9 mouse cellular contexts compared by ENCODE assay signal in the genomic region with DNA sequence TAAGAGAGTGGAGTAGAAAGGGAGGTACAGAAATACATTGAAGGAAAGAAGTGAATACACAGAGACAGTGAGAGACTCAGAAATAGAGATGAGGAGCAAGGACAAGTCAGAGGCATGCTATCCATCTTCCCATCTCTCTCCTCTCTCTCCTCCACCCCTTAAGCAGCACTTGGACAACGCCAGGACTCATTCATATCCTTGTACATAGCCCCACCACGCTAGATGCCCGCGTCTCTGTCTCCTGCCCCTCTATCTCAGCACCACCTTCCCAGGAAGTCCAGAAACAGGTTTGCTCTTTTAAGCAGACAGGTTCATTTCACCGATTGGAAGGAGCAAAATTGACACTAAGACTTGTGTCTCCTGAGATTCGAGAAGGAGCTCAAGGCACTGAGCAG. TPM values are rescaled to one million over a fixed set of nuclear protein-coding genes. Genes with fewer than 3 reads are reported as not detected.
A peak's percentile ranks its signal among the peaks of the same experiment; 100 is the strongest.
DNase-seq lines count a peak whose midpoint lies in the region; ATAC-seq lines count a peak whose summit lies in the region.
"Had no signal": no experiment of that assay in that cellular context is flagged by ENCODE, and none has a peak within 500 bp of the region (broad histone marks: within the 10 kb centered on the region; RNA-seq: fewer than 3 reads in every experiment).

No protein-coding gene starts in this region.

- no peaks in the 10 kb centered on the region for H3K9me3 ChIP-seq in kidney, embryonic 15.5 days (replicated peaks)
- H3K9me3 ChIP-seq in forebrain, embryonic 10.5 days, result peaks cover 10% of the 10 kb centered on the region
- H3K9me3 ChIP-seq in intestine, embryonic 16.5 days (ENCODE audit: control insufficient read depth, low read length), result no peaks in the 10 kb centered on the region
- H3K9me3 ChIP-seq in neural tube, embryonic 13.5 days, result no peaks in the 10 kb centered on the region
- H3K9me3 ChIP-seq: megakaryocyte, embryonic 14.5 days had no signal

- H3K36me3 ChIP-seq in kidney, embryonic 15.5 days, result peaks cover 10% of the 10 kb centered on the region
- H3K36me3 ChIP-seq in forebrain, embryonic 10.5 days (replicated peaks), result peaks cover 19% of the 10 kb centered on the region
- H3K36me3 ChIP-seq in intestine, embryonic 16.5 days (ENCODE audit: control insufficient read depth, insufficient read depth, low read length), result no peaks in the 10 kb centered on the region
- peaks cover 17% of the 10 kb centered on the region for H3K36me3 ChIP-seq in neural tube, embryonic 13.5 days

- peaks cover 48% of the 10 kb centered on the region for H3K4me1 ChIP-seq in kidney, embryonic 15.5 days
- peaks cover 50% of the 10 kb centered on the region for H3K4me1 ChIP-seq in forebrain, embryonic 10.5 days
- peaks cover 28% of the 10 kb centered on the region for H3K4me1 ChIP-seq in intestine, embryonic 16.5 days (ENCODE audit: control insufficient read depth, insufficient read depth, low read length)
- peaks cover 51% of the 10 kb centered on the region for H3K4me1 ChIP-seq in neural tube, embryonic 13.5 days (replicated peaks)

- H3K27ac ChIP-seq in kidney, embryonic 15.5 days, result no peak overlapping the region
- no peak overlapping the region for H3K27ac ChIP-seq in forebrain, embryonic 10.5 days
- no peak overlapping the region for H3K27ac ChIP-seq in intestine, embryonic 16.5 days (ENCODE audit: low read length)
- peak overlapping the region; percentile 54 for H3K27ac ChIP-seq in neural tube, embryonic 13.5 days (replicated peaks)

- H3K9ac ChIP-seq in kidney, embryonic 15.5 days, result peak overlapping the region; percentile 80
- H3K9ac ChIP-seq in intestine, embryonic 16.5 days (ENCODE audit: low read depth, low read length), result peak overlapping the region; percentile 82
- H3K9ac ChIP-seq in neural tube, embryonic 13.5 days, result peak overlapping the region; percentile 96

- no peak for ATAC-seq in kidney, embryonic 15.5 days (replicated peaks; ENCODE audit: low FRiP score)
- ATAC-seq in intestine, embryonic 16.5 days, result no peak
- ATAC-seq in neural tube, embryonic 13.5 days (ENCODE audit: low read depth), result peak; percentile 45
- no peak for ATAC-seq in inflammation-experienced regulatory T-cells, adult 6 months

- 68% methylated on average over 6 of the region's 6 CpGs for WGBS in kidney, embryonic 15.5 days
- WGBS in forebrain, embryonic 10.5 days, result 72% methylated on average over 6 of the region's 6 CpGs
- 64% methylated on average over 6 of the region's 6 CpGs for WGBS in intestine, embryonic 16.5 days
- WGBS in neural tube, embryonic 13.5 days, result 67% methylated on average over 6 of the region's 6 CpGs

- H3K27me3 ChIP-seq in kidney, embryonic 15.5 days, result peaks cover 12% of the 10 kb centered on the region
- peaks cover 20% of the 10 kb centered on the region for H3K27me3 ChIP-seq in forebrain, embryonic 10.5 days (ENCODE audit: poor library complexity, severe bottlenecking)
- no peaks in the 10 kb centered on the region for H3K27me3 ChIP-seq in intestine, embryonic 16.5 days (replicated peaks; ENCODE audit: control insufficient read depth, insufficient read depth, low read length)
- H3K27me3 ChIP-seq in neural tube, embryonic 13.5 days, result peaks cover 19% of the 10 kb centered on the region

- peak overlapping the region; percentile 70 for H3K4me3 ChIP-seq in kidney, embryonic 15.5 days (replicated peaks)
- peak overlapping the region; percentile 87 for H3K4me3 ChIP-seq in forebrain, embryonic 10.5 days
- peak overlapping the region; percentile 67 for H3K4me3 ChIP-seq in intestine, embryonic 16.5 days (ENCODE audit: low read length)
- peak overlapping the region; percentile 70 for H3K4me3 ChIP-seq in neural tube, embryonic 13.5 days
- H3K4me3 ChIP-seq: megakaryocyte, embryonic 14.5 days had no signal

- intact Hi-C loops in left cerebral cortex, postnatal 4 days (cut with DNase I), result no loop called here
- intact Hi-C loops in left cerebral cortex, postnatal 36 days (cut with DNase I), result loop anchor here (1.0 kb wide), 1 partner anchor 60 kb away; no protein-coding TSS in a partner anchor

- peak overlapping the region; percentile 85 for H3K4me2 ChIP-seq in kidney, embryonic 15.5 days
- peak overlapping the region; percentile 89 for H3K4me2 ChIP-seq in intestine, embryonic 16.5 days (ENCODE audit: low read depth, low read length)
- peak overlapping the region; percentile 83 for H3K4me2 ChIP-seq in neural tube, embryonic 13.5 days

- DNase-seq in kidney, adult 11 months, result no peak
- no peak for DNase-seq in forebrain, embryonic 10.5 days (ENCODE audit: extremely low spot score, low spot score)
- DNase-seq in left cerebral cortex, postnatal 4 days, result no peak
- DNase-seq in left cerebral cortex, postnatal 36 days (ENCODE audit: low spot score in 2 of 2), result no peak

RNA-seq across cellular contexts. Expression of a gene that starts 0.8 kb away (rescaled TPM):
- polyA plus RNA-seq in kidney, embryonic 15.5 days (2015; fragmentation: Nextera tagmentation; extraction: Ambion mirVana), result 6.5 and 7.2 TPM in 2 replicates
- 5.3 and 5.6 TPM in 2 replicates for polyA plus RNA-seq in forebrain, embryonic 10.5 days (2016; fragmentation: Nextera tagmentation; extraction: Ambion mirVana)
- polyA plus RNA-seq in intestine, embryonic 16.5 days (2015; fragmentation: Nextera tagmentation; extraction: Ambion mirVana), result 2.5 and 3.0 TPM in 2 replicates
- 10.8 and 12.7 TPM in 2 replicates for polyA plus RNA-seq in neural tube, embryonic 13.5 days (2015; fragmentation: Nextera tagmentation; extraction: Ambion mirVana)
- polyA plus RNA-seq in inflammation-experienced regulatory T-cells, adult 6 months (2017; shearing (Covaris generic)), result not detected
- total RNA-seq in left cerebral cortex, postnatal 4 days (2021), result 10 to 100 TPM; 46.3 to 50.7 TPM
- 10 to 100 TPM; 32.9 to 35.1 TPM for total RNA-seq in left cerebral cortex, postnatal 36 days (2021)

RNA-seq across cellular contexts. Expression of a gene that starts 39.6 kb away (rescaled TPM):
- 17.3 and 18.7 TPM in 2 replicates for polyA plus RNA-seq in kidney, embryonic 15.5 days (2015; fragmentation: Nextera tagmentation; extraction: Ambion mirVana)
- polyA plus RNA-seq in forebrain, embryonic 10.5 days (2016; fragmentation: Nextera tagmentation; extraction: Ambion mirVana), result 17.3 and 19.5 TPM in 2 replicates
- 13.8 and 14.3 TPM in 2 replicates for polyA plus RNA-seq in intestine, embryonic 16.5 days (2015; fragmentation: Nextera tagmentation; extraction: Ambion mirVana)
- 18.0 and 22.9 TPM in 2 replicates for polyA plus RNA-seq in neural tube, embryonic 13.5 days (2015; fragmentation: Nextera tagmentation; extraction: Ambion mirVana)
- 1 to 10 TPM; 2.0 to 6.1 (median 3.9) TPM for polyA plus RNA-seq in inflammation-experienced regulatory T-cells, adult 6 months (2017; shearing (Covaris generic))
- total RNA-seq in left cerebral cortex, postnatal 4 days (2021), result 1 to 10 TPM; 7.1 to 7.4 TPM
- 1 to 10 TPM; 7.5 to 9.4 TPM for total RNA-seq in left cerebral cortex, postnatal 36 days (2021)

RNA-seq across cellular contexts. Expression of a gene that starts 41.8 kb away (rescaled TPM):
- polyA plus RNA-seq in kidney, embryonic 15.5 days (2015; fragmentation: Nextera tagmentation; extraction: Ambion mirVana), result 2.6 TPM in 1 of 2 replicates, not detected in the other
- 3.0 and 3.2 TPM in 2 replicates for polyA plus RNA-seq in forebrain, embryonic 10.5 days (2016; fragmentation: Nextera tagmentation; extraction: Ambion mirVana)
- 0.61 and 2.8 TPM in 2 replicates for polyA plus RNA-seq in intestine, embryonic 16.5 days (2015; fragmentation: Nextera tagmentation; extraction: Ambion mirVana)
- 5.7 TPM in 1 of 2 replicates, not detected in the other for polyA plus RNA-seq in neural tube, embryonic 13.5 days (2015; fragmentation: Nextera tagmentation; extraction: Ambion mirVana)
- polyA plus RNA-seq in inflammation-experienced regulatory T-cells, adult 6 months (2017; shearing (Covaris generic)), result not detected
- under 1 TPM; 0.58 to 0.66 TPM for total RNA-seq in left cerebral cortex, postnatal 4 days (2021)
- under 1 TPM; 0.52 to 0.54 TPM for total RNA-seq in left cerebral cortex, postnatal 36 days (2021)

RNA-seq across cellular contexts. Expression of a gene that starts 48.7 kb away (rescaled TPM):
- 88.2 and 97.7 TPM in 2 replicates for polyA plus RNA-seq in kidney, embryonic 15.5 days (2015; fragmentation: Nextera tagmentation; extraction: Ambion mirVana)
- polyA plus RNA-seq in forebrain, embryonic 10.5 days (2016; fragmentation: Nextera tagmentation; extraction: Ambion mirVana), result 29.8 and 32.8 TPM in 2 replicates
- 58.9 and 59.7 TPM in 2 replicates for polyA plus RNA-seq in intestine, embryonic 16.5 days (2015; fragmentation: Nextera tagmentation; extraction: Ambion mirVana)
- 19.0 and 27.3 TPM in 2 replicates for polyA plus RNA-seq in neural tube, embryonic 13.5 days (2015; fragmentation: Nextera tagmentation; extraction: Ambion mirVana)
- 10 to 100 TPM in 1 of 3 experiments, 1 to 10 TPM in 2; 4.3 to 14.7 (median 6.4) TPM for polyA plus RNA-seq in inflammation-experienced regulatory T-cells, adult 6 months (2017; shearing (Covaris generic))
- total RNA-seq in left cerebral cortex, postnatal 4 days (2021), result 1 to 10 TPM; 6.9 to 8.3 TPM
- total RNA-seq in left cerebral cortex, postnatal 36 days (2021), result 1 to 10 TPM; 6.4 to 9.1 TPM

RNA-seq across cellular contexts. Expression of a gene that starts 50.2 kb away (rescaled TPM):
- polyA plus RNA-seq in kidney, embryonic 15.5 days (2015; fragmentation: Nextera tagmentation; extraction: Ambion mirVana), result 33.8 and 37.9 TPM in 2 replicates
- polyA plus RNA-seq in forebrain, embryonic 10.5 days (2016; fragmentation: Nextera tagmentation; extraction: Ambion mirVana), result 10.4 and 12.1 TPM in 2 replicates
- polyA plus RNA-seq in intestine, embryonic 16.5 days (2015; fragmentation: Nextera tagmentation; extraction: Ambion mirVana), result 55.2 and 59.9 TPM in 2 replicates
- 35.3 and 40.8 TPM in 2 replicates for polyA plus RNA-seq in neural tube, embryonic 13.5 days (2015; fragmentation: Nextera tagmentation; extraction: Ambion mirVana)
- polyA plus RNA-seq in inflammation-experienced regulatory T-cells, adult 6 months (2017; shearing (Covaris generic)), result 10 to 100 TPM in 1 of 3 experiments, 1 to 10 TPM in 1, under 1 TPM in 1; 0.79 to 15.0 (median 2.2) TPM
- 10 to 100 TPM; 10.4 to 11.0 TPM for total RNA-seq in left cerebral cortex, postnatal 4 days (2021)
- 10 to 100 TPM; 25.0 to 28.4 TPM for total RNA-seq in left cerebral cortex, postnatal 36 days (2021)
